Comparison of ENCODE assay signal across 29 mouse cellular contexts in the genomic region with DNA sequence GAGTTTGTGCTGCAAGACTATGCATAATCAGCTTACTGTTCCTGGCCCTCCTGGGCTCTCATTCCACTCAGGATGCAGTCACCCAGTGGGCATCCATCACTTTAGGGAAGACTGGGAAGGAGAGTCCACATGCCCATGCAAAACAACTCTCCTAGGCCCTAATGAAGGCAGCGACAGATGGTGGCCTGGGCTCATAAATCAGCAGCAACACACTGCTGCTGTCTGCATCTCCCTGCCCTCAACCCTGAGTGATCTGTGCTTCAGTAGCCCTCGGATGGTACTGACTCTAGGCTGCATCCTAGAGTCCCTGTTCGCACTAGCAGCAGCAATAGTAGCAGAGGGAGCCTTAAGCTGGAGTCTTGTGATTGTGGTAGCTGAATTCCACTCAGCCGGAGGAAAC.
DNase-seq lines count a peak whose midpoint lies in the region; ATAC-seq lines count a peak whose summit lies in the region.
"Had no signal": no experiment of that assay in that cellular context is flagged by ENCODE, and none has a peak within 500 bp of the region (broad histone marks: within the 10 kb centered on the region; RNA-seq: fewer than 3 reads in every experiment).

No protein-coding gene starts in this region.

- no peaks in the 10 kb centered on the region for H3K36me3 ChIP-seq in hindbrain, embryonic 10.5 days
- no peaks in the 10 kb centered on the region for H3K36me3 ChIP-seq in hindbrain, embryonic 11.5 days (ENCODE audit: control insufficient read depth, insufficient read depth, low read length)
- H3K36me3 ChIP-seq: embryonic facial prominence, embryonic 10.5 days; forebrain, embryonic 15.5 days; G1E; heart, embryonic 12.5 days; hindbrain, embryonic 12.5 days; liver, embryonic 15.5 days; lung, embryonic 15.5 days had no signal

- H3K9ac ChIP-seq in hindbrain, embryonic 11.5 days (ENCODE audit: low read depth, low read length) = no peak overlapping the region
- H3K9ac ChIP-seq: forebrain, embryonic 15.5 days; heart, embryonic 12.5 days; hindbrain, embryonic 12.5 days; liver, embryonic 15.5 days; lung, embryonic 15.5 days had no signal

- no peaks in the 10 kb centered on the region for H3K9me3 ChIP-seq in hindbrain, embryonic 10.5 days
- H3K9me3 ChIP-seq in hindbrain, embryonic 11.5 days (ENCODE audit: control insufficient read depth, low read length) = no peaks in the 10 kb centered on the region
- H3K9me3 ChIP-seq: embryonic facial prominence, embryonic 10.5 days; forebrain, embryonic 15.5 days; heart, embryonic 12.5 days; hindbrain, embryonic 12.5 days; liver, embryonic 15.5 days; lung, embryonic 15.5 days had no signal

- peaks cover 56% of the 10 kb centered on the region for H3K4me1 ChIP-seq in hindbrain, embryonic 10.5 days (replicated peaks)
- peaks cover 16% of the 10 kb centered on the region for H3K4me1 ChIP-seq in hindbrain, embryonic 11.5 days (replicated peaks; ENCODE audit: control insufficient read depth, insufficient read depth, low read length)
- H3K4me1 ChIP-seq: heart, embryonic 12.5 days; liver, embryonic 15.5 days; lung, embryonic 15.5 days; megakaryocyte, embryonic 14.5 days had no signal

- WGBS in hindbrain, embryonic 10.5 days = 76% methylated on average over 4 of the region's 4 CpGs
- 59% methylated on average over 4 of the region's 4 CpGs for WGBS in hindbrain, embryonic 11.5 days

- H3K4me3 ChIP-seq in hindbrain, embryonic 10.5 days = no peak overlapping the region
- H3K4me3 ChIP-seq in hindbrain, embryonic 11.5 days (ENCODE audit: low read depth, low read length) = no peak overlapping the region
- H3K4me3 ChIP-seq: embryonic facial prominence, embryonic 10.5 days; forebrain, embryonic 15.5 days; heart, embryonic 12.5 days; hindbrain, embryonic 12.5 days; left cerebral cortex, adult 2 months; liver, embryonic 15.5 days; lung, embryonic 15.5 days; megakaryocyte, embryonic 14.5 days had no signal

- no peak overlapping the region for H3K4me2 ChIP-seq in hindbrain, embryonic 11.5 days (replicated peaks; ENCODE audit: low read depth, low read length)
- H3K4me2 ChIP-seq: forebrain, embryonic 15.5 days; heart, embryonic 12.5 days; hindbrain, embryonic 12.5 days; liver, embryonic 15.5 days; lung, embryonic 15.5 days had no signal

- peaks cover 45% of the 10 kb centered on the region for H3K27me3 ChIP-seq in hindbrain, embryonic 10.5 days (ENCODE audit: insufficient read depth, poor library complexity, severe bottlenecking)
- H3K27me3 ChIP-seq in hindbrain, embryonic 11.5 days (ENCODE audit: control insufficient read depth, insufficient read depth, low read length) = peaks cover 4% of the 10 kb centered on the region; the same call in 1 of the 2 replicates
- H3K27me3 ChIP-seq: CH12.LX; liver, embryonic 15.5 days; lung, embryonic 15.5 days; megakaryocyte, embryonic 14.5 days; Patski had no signal

- no peak for ATAC-seq in hindbrain, embryonic 11.5 days (ENCODE audit: low FRiP score)
- ATAC-seq: forebrain, embryonic 15.5 days; intestine, postnatal 0 days; Patski had no signal

- no peak for DNase-seq in hindbrain, embryonic 10.5 days (ENCODE audit: low spot score)
- no peak for DNase-seq in hindbrain, embryonic 11.5 days (ENCODE audit: low spot score)
- peak; percentile 73 for DNase-seq in brain, adult 2 months (ENCODE audit: low read depth, low spot score)
- peak; percentile 58 for DNase-seq in cerebellum, adult 9-10 months
- DNase-seq in embryo, embryonic 11 days = peak; percentile 40
- no peak for DNase-seq in adrenal gland, adult 18-20 months (ENCODE audit: low spot score in 2 of 2)
- no peak for DNase-seq in c-Kit-positive CD71-positive TER-119-positive erythroid progenitor cells, embryonic 14.5 days (ENCODE audit: low spot score)
- DNase-seq: adrenal gland, adult 8-10 months; B cell, adult 2 months; gastrocnemius, postnatal 14 days; heart, adult 11 months; heart, postnatal 10 days; left cerebral cortex, postnatal 4 days; liver; lung, postnatal 36 days; retina, postnatal 1 day; right cerebral cortex, postnatal 25 days had no signal

- peak overlapping the region; percentile 41; the same call in 1 of the 2 replicates for H3K27ac ChIP-seq in hindbrain, embryonic 10.5 days
- no peak overlapping the region for H3K27ac ChIP-seq in hindbrain, embryonic 11.5 days (ENCODE audit: low read depth, low read length)
- H3K27ac ChIP-seq: embryonic facial prominence, embryonic 10.5 days; forebrain, embryonic 15.5 days; hindbrain, embryonic 12.5 days; left cerebral cortex, adult 2 months; liver, embryonic 15.5 days; lung, embryonic 15.5 days had no signal

Comparison
In these comparisons a context has a peak if more than half of its experiments do, and no peak if none do; other contexts are left out.
1. DNase-seq: peak in brain, adult 2 months (single experiment), cerebellum, adult 9-10 months (single experiment) and embryo, embryonic 11 days (single experiment); none in hindbrain, embryonic 10.5 days (single experiment), hindbrain, embryonic 11.5 days (single experiment), adrenal gland, adult 18-20 months (0 of 2) and c-Kit-positive CD71-positive TER-119-positive erythroid progenitor cells, embryonic 14.5 days (single experiment).